Mouse (Mus musculus) CD8-positive naive resting alpha-beta T cell, adult 2 months (primary cell): ENCODE data around the gene Chac1.

Experiments
- DNase-seq, 2 experiments: peaks; one replicate each; pipeline ENCODE4 v3.0.0; 2022; ENCODE audit warnings: low read depth in 2 of 2, low spot score in 2 of 2

The Chac1 gene

DNA sequence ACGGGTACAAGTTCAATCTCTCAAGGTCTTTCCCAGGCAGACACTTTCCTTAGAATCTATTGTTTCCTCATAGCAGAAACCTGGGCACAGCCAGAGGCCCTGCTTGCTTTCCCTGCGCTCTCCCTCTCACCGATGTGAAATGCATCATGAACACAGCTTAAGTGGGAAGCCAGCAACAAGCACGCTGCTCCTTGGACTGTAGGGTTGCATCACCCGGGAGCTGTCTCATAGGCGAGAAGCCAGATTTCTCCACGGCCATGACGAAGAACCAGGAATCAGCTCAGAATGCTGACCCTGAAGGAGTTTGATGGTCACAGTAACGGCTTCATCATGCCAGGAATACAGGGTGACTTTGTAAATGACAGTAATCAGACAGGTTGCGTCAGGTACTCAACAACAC is 19.1 kb downstream of the Chac1 start:
- DNase-seq = no peak

DNA sequence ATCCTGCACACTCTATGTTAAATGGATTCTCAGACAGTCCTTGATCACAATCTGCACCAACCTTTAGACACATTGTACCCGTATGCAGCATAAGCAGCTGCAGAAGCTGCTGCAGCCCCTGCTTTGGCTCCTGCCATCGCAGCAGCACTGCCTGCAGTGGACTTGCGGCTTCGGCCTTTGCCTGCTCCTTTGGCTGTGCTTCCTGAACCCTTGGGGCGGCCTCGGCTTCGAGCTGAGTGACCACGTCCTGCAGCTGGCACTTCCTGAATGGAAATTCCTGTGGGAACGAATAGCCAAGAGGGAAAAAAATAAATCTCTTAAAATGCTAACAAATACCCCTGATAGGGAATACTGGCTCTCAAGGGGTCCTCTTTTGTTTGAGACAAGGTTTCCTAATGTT is 26.3 kb downstream of the Chac1 start:
- no peak for DNase-seq

DNA sequence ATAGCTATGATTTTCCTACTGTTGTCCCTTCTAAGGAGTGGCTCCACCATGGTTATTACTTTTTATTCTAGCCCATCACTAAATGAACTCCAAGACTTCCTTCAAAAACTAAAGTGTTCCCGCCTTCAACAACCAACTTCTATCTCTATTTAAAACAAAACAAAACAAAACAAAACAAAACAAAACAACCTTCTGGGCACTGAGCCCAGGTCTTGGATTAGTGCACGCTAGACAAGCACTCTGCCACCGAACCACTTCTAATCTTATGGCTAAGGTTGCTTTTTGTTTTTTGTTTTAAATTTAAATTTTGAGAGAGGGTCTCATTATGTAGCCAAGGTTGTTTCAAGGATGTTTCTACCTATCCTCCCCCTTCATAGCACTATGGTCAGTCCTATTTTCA is 26.8 kb downstream of the Chac1 start:
- no peak for DNase-seq

DNA sequence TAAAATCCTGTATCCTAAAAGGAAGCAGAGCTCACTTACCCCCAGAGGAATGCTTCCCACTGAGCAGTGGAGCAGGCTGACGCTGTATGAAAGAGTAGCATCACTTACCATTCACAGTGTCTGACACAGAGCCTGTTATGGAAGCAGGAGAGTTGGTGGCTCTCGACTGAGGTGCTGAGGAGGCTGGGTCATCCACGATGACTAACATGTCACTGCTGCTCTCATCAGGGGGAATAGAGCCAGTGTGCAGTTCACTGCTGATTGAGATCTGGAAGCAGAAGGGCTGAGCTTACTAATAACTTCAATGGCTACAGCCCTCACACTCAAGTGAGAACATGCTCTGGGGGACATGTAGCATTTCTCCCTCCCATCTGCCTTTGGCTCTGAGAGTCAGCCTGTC is 28.4 kb downstream of the Chac1 start:
- DNase-seq = no peak

DNA sequence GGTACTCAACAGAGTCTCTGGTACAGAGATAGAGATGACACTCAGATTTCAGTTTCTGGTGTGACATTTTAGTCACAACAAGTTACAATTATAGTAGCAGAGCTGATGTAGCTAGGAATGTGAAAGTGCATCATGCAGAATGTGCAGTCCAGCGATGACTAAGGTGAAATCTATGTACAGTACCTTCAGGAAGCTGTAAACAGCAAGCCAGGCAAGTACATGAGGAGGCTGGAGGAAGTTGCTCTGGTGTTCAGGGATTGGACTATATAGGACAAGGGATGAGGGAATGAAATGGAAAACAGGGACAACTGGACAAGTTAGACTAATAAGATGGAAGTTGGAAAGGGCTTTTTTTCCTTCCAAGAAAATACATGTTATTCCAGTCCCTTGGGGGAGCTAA is 37.2 kb downstream of the Chac1 start:
- DNase-seq = no peak

DNA sequence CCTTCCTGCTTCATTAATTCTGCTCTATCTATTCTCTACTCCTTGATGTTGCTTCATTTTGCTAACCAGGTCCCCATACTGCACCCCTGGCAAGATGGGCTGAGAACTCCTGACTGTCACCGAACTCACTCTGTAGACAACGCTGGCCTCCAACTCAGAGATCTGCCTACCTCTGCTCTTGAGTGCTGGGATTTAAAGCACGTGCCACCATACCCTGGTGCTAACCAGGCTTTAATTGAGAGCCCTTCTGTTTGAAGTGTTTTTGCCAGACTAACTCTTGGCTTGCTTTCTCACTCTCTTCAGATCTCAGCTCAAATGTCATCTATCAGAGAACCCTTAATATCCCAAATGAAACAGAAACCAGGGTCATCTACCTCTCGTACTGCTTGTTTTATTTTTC is 39.0 kb downstream of the Chac1 start:
- no peak for DNase-seq

DNA sequence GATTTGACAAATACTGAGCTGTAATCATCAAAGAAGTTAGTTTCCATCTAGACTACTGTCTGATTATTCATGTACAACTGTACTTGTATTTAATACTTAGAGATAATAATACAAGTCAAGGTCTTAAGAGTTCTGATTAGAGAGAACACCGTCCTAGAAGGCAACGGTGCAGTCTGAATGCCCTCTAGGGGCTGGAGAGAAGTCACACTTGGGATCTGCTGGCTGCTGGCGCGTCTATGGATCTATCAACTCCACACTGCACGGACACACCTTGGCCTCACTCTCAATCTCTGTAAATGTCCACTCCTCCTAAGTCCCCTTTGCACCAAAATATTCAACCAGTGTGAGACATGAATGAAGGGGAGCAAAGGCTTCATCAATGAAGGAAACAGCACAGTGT is 47.2 kb downstream of the Chac1 start:
- no peak for DNase-seq

DNA sequence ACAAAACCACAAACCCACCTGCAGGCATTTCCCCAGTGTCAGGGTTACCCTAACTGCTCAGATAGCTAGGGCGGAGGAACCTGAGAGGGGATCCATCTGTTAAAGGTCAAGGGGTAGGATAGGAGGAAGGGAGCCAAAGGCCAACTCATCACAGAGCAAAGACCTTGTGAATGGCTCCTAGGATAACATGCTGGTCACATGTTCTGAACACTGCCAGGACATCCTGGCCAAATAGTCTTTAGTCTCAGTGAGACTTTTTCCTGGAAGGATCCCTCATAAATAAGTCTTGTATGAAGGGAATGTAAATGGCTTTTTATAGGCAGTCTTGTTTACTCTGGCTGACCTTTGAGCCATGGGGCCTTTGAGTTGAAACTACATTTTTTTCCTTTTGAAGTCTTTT is 47.6 kb downstream of the Chac1 start:
- DNase-seq = no peak

DNA sequence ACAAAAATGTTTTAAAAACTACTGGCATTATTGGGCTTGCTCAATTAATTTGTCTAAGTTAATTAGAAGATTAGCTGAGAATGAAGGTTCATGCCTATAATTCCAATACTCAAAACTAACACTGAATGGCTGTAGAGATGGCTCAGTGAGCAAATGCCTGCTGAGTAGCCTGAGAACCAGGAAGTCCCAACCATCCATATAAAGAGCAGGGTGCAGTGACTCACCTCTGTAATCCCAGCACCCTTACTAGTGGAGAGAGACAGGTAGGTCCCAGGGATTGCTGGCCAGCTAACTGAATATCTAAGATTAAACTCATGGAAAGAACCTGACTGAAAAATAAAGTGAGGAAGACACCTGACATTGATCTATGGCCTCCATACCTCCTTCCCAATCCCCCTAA is 48.3 kb downstream of the Chac1 start:
- no peak for DNase-seq
